8 mouse cellular contexts compared by ENCODE assay signal in genomic region chr12:98577861-98578360, GRCm38 (mm10). TPM values are rescaled to one million over a fixed set of nuclear protein-coding genes. Genes with fewer than 3 reads are reported as not detected.
DNase-seq lines count a peak whose midpoint lies in the region; ATAC-seq lines count a peak whose summit lies in the region.

Kcnk10 (minus strand) TSS chr12:98578310.

- 0 out of 2 replicates have a peak, but pooled peaks cover 4% of the 10 kb centered on the region for H3K4me1 ChIP-seq in liver, embryonic 13.5 days (replicated peaks)
- peaks cover 24% of the 10 kb centered on the region for H3K4me1 ChIP-seq in embryonic facial prominence, embryonic 13.5 days
- peaks cover 21% of the 10 kb centered on the region for H3K4me1 ChIP-seq in midbrain, embryonic 16.5 days (ENCODE audit: control insufficient read depth, insufficient read depth, low read length)

- 0 out of 2 replicates have a peak within 1 kb of the TSS, but pooled peaks have one; percentile 12 for H3K4me2 ChIP-seq in liver, embryonic 13.5 days
- H3K4me2 ChIP-seq in embryonic facial prominence, embryonic 13.5 days: peak within 1 kb of the TSS; percentile 64
- H3K4me2 ChIP-seq in midbrain, embryonic 16.5 days (ENCODE audit: low read length): peak within 1 kb of the TSS; percentile 94

- no peak within 1 kb of the TSS for H3K4me3 ChIP-seq in liver, embryonic 13.5 days (replicated peaks)
- peak within 1 kb of the TSS; percentile 34 for H3K4me3 ChIP-seq in embryonic facial prominence, embryonic 13.5 days
- H3K4me3 ChIP-seq in midbrain, embryonic 16.5 days (ENCODE audit: low read depth, low read length): peak within 1 kb of the TSS; percentile 46

- WGBS in liver, embryonic 13.5 days (ENCODE audit: insufficient replicate concordance): 3% methylated on average over 22 of the region's 22 CpGs
- under 1% methylated on average over 22 of the region's 22 CpGs for WGBS in embryonic facial prominence, embryonic 13.5 days
- 2% methylated on average over 22 of the region's 22 CpGs for WGBS in midbrain, embryonic 16.5 days

- no peak for ATAC-seq in liver, embryonic 13.5 days (ENCODE audit: low read depth)
- peak; percentile 92 for ATAC-seq in activated CD4-positive, CD25-positive, alpha-beta regulatory T cell, adult 4 months
- ATAC-seq in embryonic facial prominence, embryonic 13.5 days (ENCODE audit: insufficient number of reproducible peaks, insufficient read depth, low FRiP score, low TSS enrichment, low read depth): no peak
- peak; percentile 89 for ATAC-seq in inflammation-experienced regulatory T-cells, adult 6 months
- ATAC-seq in midbrain, embryonic 16.5 days: no peak

- DNase-seq in liver, embryonic 13.5 days: no peak
- DNase-seq in liver: no peak
- no peak for DNase-seq in urinary bladder, postnatal 4 days (ENCODE audit: low spot score in 2 of 2)
- DNase-seq in ovary, postnatal 10 days (ENCODE audit: low spot score): no peak

- H3K27ac ChIP-seq in liver, embryonic 13.5 days: no peak within 1 kb of the TSS
- no peak within 1 kb of the TSS for H3K27ac ChIP-seq in embryonic facial prominence, embryonic 13.5 days
- H3K27ac ChIP-seq in midbrain, embryonic 16.5 days (ENCODE audit: low read length): peak within 1 kb of the TSS; percentile 28; the same call in 1 of the 2 replicates

- H3K36me3 ChIP-seq in liver, embryonic 13.5 days: no peaks in the 10 kb centered on the region
- no peaks in the 10 kb centered on the region for H3K36me3 ChIP-seq in embryonic facial prominence, embryonic 13.5 days
- H3K36me3 ChIP-seq in midbrain, embryonic 16.5 days (ENCODE audit: control insufficient read depth, insufficient read depth, low read length): no peaks in the 10 kb centered on the region

- no peaks in the 10 kb centered on the region for H3K9me3 ChIP-seq in liver, embryonic 13.5 days (replicated peaks)
- no peaks in the 10 kb centered on the region for H3K9me3 ChIP-seq in embryonic facial prominence, embryonic 13.5 days
- H3K9me3 ChIP-seq in midbrain, embryonic 16.5 days (replicated peaks; ENCODE audit: control insufficient read depth, low read length, poor library complexity, severe bottlenecking): no peaks in the 10 kb centered on the region

- peaks cover 63% of the 10 kb centered on the region for H3K27me3 ChIP-seq in liver, embryonic 13.5 days
- peaks cover 72% of the 10 kb centered on the region for H3K27me3 ChIP-seq in embryonic facial prominence, embryonic 13.5 days
- no peaks in the 10 kb centered on the region for H3K27me3 ChIP-seq in midbrain, embryonic 16.5 days (ENCODE audit: control insufficient read depth, insufficient read depth, low read depth, low read length)

- no peak within 1 kb of the TSS for H3K9ac ChIP-seq in liver, embryonic 13.5 days
- peak within 1 kb of the TSS; percentile 55; the same call in 1 of the 2 replicates for H3K9ac ChIP-seq in embryonic facial prominence, embryonic 13.5 days
- peak within 1 kb of the TSS; percentile 64 for H3K9ac ChIP-seq in midbrain, embryonic 16.5 days (ENCODE audit: low read depth, low read length)

RNA-seq across cellular contexts. Expression of gene Kcnk10, which starts in this region (rescaled TPM):
- not detected in 2 replicates for polyA plus RNA-seq in liver, embryonic 13.5 days (2015; fragmentation: Nextera tagmentation; extraction: Ambion mirVana)
- polyA plus RNA-seq in activated CD4-positive, CD25-positive, alpha-beta regulatory T cell, adult 4 months (2017; shearing (Covaris generic)): under 1 TPM in 1 of 2 experiments, not detected in 1; 0.25 TPM
- 1.5 and 1.6 TPM in 2 replicates for polyA plus RNA-seq in embryonic facial prominence, embryonic 13.5 days (2015; fragmentation: Nextera tagmentation; extraction: Ambion mirVana)
- not detected for polyA plus RNA-seq in inflammation-experienced regulatory T-cells, adult 6 months (2017; shearing (Covaris generic))
- 40.7 and 50.0 TPM in 2 replicates for polyA plus RNA-seq in midbrain, embryonic 16.5 days (2015; fragmentation: Nextera tagmentation; extraction: Ambion mirVana)

Comparison
In these comparisons a context has a peak if more than half of its experiments do, and no peak if none do; other contexts are left out.
1. RNA of gene Kcnk10 (polyA plus RNA-seq): 40.7 to 50.0 TPM in midbrain, embryonic 16.5 days; 1.5 to 1.6 TPM in embryonic facial prominence, embryonic 13.5 days, 0.25 TPM in activated CD4-positive, CD25-positive, alpha-beta regulatory T cell, adult 4 months, not detected in liver, embryonic 13.5 days and not detected in inflammation-experienced regulatory T-cells, adult 6 months; every median in the first group is over 10 times any median in the second.
2. Peak in ATAC-seq in activated CD4-positive, CD25-positive, alpha-beta regulatory T cell, adult 4 months; RNA of the gene not detected or under 1 TPM.
3. Peak in ATAC-seq in inflammation-experienced regulatory T-cells, adult 6 months; RNA of the gene not detected or under 1 TPM.
4. H3K4me2 ChIP-seq: peak in every context shown above with its lines; median percentile 94 in midbrain, embryonic 16.5 days; 64 in embryonic facial prominence, embryonic 13.5 days; 12 in liver, embryonic 13.5 days.